Mouse (Mus musculus) ES-Bruce4 (cell line): ENCODE data around the gene Rad51ap1.

Source experiments
- CTCF ChIP-seq: IDR thresholded peaks from one replicate; pipeline ENCODE4 v1.8.1; 2011; ENCODE audit warnings: low read depth, low read length
- EP300 ChIP-seq: IDR thresholded peaks from 2 replicates; pipeline ENCODE4 v1.6.1; 2011; ENCODE audit warnings: low read depth, low read length; ENCODE audit not compliant: insufficient read depth
- POLR2A ChIP-seq: IDR thresholded peaks from one replicate; pipeline ENCODE4 v1.8.1; 2011; ENCODE audit warnings: low read length; ENCODE audit not compliant: insufficient read depth

GRCm38 (mm10) chr6:126981539-126982234 lies 42.3 kb upstream of the Rad51ap1 start:
- TF ChIP-seq CTCF (no peak), EP300 (no peak), POLR2A (no peak)
